Mouse (Mus musculus) E14TG2a.4 (cell line): ENCODE measurements around the gene Unc13a.

Source experiments
- CTCF ChIP-seq: conservative IDR thresholded peaks from 2 replicates; pipeline ENCODE4 v1.5.1; 2014; ENCODE audit warnings: low read length
- POU5F1 ChIP-seq: IDR thresholded peaks from 2 replicates; pipeline ENCODE4 v1.6.1; 2014; ENCODE audit warnings: low read length, borderline replicate concordance

GRCm38 (mm10) chr8:71678216-71678615 lies 6.7 kb upstream of the Unc13a start:
- TF ChIP-seq CTCF (no peak), POU5F1 (no peak)
